Mouse (Mus musculus) heart, adult 11 months (tissue): ENCODE measurements around the gene Tesk2.
"Not testable (repeated sequence)": the region's sequence is repeated elsewhere in the genome, so short reads cannot be mapped to it uniquely, and the experiment has no call there.

Source experiments
- DNase-seq: peaks from one replicate; pipeline ENCODE4 v3.0.0; 2022

The Tesk2 gene

DNA sequence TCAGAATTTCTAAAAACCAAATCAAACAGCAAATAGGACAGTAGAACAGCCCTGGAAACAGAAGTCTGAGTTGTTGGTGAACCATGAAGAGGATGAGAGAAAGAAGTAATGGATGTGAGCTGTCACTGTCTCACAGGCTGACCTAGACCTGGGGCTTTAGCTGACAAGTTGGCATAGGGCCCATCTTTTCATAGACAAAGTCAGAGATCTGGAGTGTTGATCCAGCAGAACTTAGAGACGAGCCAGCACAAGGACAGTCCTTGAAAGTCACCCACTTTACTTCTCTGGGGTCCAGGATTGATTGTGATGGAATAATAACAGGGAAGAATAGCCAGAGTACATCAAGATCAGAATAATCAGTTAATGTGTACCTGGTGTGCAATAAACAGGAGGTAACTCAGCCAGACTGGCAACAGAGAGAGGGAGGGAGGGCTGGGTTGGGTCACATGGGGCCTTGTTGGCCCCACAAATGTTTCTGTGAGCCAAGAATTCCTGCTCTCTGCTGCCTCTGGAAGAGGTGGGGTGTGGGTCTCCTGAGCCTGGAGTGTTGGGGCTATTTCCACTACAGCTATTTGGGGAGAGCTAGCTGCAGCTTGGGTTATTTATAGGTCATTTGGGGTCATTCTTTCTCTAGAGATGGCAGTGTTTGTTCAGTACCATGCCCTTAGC lies 75.8 kb downstream of the Tesk2 start:
- DNase-seq: peak; percentile 96

- DNase-seq: no peak
Measured at GRCm38 (mm10) chr4:116799901-116800300, 79.2 kb downstream of the Tesk2 start.

- DNase-seq: peak; percentile 99
Measured at GRCm38 (mm10) chr4:116807197-116808129, 86.7 kb downstream of the Tesk2 start, which contains the start of the genes Toe1 and Mutyh. Gene Toe1 (minus strand): TSS chr4:116807640. Gene Mutyh (plus strand): TSS chr4:116807723.

- DNase-seq: no peak
Measured at GRCm38 (mm10) chr4:116811012-116811411, 90.3 kb downstream of the Tesk2 start.

GRCm38 (mm10) chr4:116815276-116815675 lies 94.5 kb downstream of the Tesk2 start:
- no peak for DNase-seq

GRCm38 (mm10) chr4:116817486-116817885 lies 96.7 kb downstream of the Tesk2 start:
- no peak for DNase-seq

DNA sequence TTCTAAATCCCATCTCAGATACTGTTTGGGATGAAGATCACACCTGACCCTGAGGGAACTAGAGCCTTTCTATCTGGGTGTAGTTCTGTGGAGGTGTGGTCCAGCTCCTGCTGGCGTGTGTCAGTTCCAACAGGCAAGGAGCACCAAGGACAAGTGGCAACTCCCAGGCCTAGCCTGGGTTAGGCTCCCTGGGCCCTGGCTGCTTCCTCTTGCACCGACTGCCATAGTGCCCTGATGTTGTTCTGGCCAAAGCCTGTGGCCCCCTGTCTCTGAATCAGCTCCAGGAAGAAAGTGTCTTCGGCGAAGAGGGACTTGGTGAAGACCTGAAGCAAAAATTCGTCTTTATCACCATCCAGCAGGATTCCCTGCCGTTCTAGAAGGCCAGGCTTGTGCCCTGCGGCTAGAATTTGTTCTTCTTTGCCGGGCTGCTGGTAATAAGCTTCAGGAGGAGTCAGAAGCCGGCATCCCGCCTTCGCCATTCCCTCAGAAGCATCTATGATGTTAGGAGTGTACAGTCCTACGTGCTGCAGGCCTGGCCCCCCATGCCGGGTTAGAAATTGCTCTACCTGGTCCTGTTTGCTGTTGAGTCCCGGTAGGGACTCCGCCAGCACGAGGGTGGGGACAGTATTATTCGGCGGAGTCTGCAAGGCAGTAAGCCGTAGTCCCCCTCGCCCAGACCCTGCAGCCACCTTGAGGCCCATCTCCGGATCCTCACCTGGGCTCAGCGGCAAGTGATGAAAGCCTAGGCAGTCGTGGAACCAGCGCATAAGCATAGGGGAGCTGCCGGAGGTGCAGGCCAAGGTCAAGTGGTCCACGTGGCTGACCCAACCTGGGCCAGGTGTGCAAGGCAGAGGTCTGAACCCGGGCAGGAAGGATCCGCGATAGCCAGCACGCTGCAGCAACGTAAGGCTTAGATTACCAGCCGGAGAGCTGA lies 99.5 kb downstream of the Tesk2 start:
- DNase-seq: peak; percentile 92

- peak; percentile 99 for DNase-seq
Measured at GRCm38 (mm10) chr4:116820902-116821693, 100.3 kb downstream of the Tesk2 start.

DNA sequence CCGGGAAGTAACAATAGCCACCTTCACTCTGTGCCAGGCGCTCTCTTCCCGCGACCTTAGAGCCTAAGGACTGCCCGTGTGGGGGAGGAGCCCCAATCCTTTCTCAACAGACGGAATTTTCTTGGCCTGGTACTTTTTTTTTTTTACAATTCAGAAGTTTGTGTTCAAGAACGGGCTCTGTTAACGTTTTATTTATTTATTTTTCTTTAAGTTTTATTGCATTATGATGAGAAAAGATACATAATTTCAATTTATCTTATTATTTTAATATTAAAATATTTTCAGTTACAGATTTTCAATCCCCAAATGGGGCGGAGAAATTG lies 100.9 kb downstream of the Tesk2 start, which contains the start of gene Hpdl:
TSS of gene Hpdl (minus strand) at position 14 of the 323 bp plus-strand sequence.
- no peak for DNase-seq

GRCm38 (mm10) chr4:116824541-116825004 lies 103.8 kb downstream of the Tesk2 start:
- peak; percentile 97 for DNase-seq

GRCm38 (mm10) chr4:116827819-116828218 lies 107.1 kb downstream of the Tesk2 start:
- no peak for DNase-seq

- DNase-seq: no peak
Measured at GRCm38 (mm10) chr4:116829364-116830069, 108.8 kb downstream of the Tesk2 start.

- no peak for DNase-seq
Measured at GRCm38 (mm10) chr4:116830070-116830368, 109.3 kb downstream of the Tesk2 start.

- no peak for DNase-seq
Measured at GRCm38 (mm10) chr4:116838999-116839398, 118.3 kb downstream of the Tesk2 start.

- DNase-seq: not testable (repeated sequence)
Measured at GRCm38 (mm10) chr4:116840096-116840495, 119.3 kb downstream of the Tesk2 start.

- no peak for DNase-seq
Measured at GRCm38 (mm10) chr4:116840841-116841240, 120.1 kb downstream of the Tesk2 start.

- no peak for DNase-seq
Measured at GRCm38 (mm10) chr4:116844324-116844723, 123.6 kb downstream of the Tesk2 start.

- DNase-seq: no peak
Measured at GRCm38 (mm10) chr4:116849901-116850300, 129.2 kb downstream of the Tesk2 start.

GRCm38 (mm10) chr4:116854286-116854685 lies 133.5 kb downstream of the Tesk2 start:
- DNase-seq: no peak
